Mouse (Mus musculus) midbrain, embryonic 13.5 days (tissue): ENCODE measurements around the gene Gm3402. TPM values are rescaled to one million over a fixed set of nuclear protein-coding genes. Genes with fewer than 3 reads are reported as not detected.
"Not testable (repeated sequence)": the region's sequence is repeated elsewhere in the genome, so short reads cannot be mapped to it uniquely, and the experiment has no call there.

ENCODE experiments used
- ATAC-seq: fragments of 200-750 bp; cut with Nextera tagmentation; 2 replicates; pipeline ENCODE4 v1.8.0; 2017; ENCODE audit warnings: mild to moderate bottlenecking, moderate TSS enrichment, moderate library complexity
- H3K27ac ChIP-seq: fragments of 300-500 bp; sonication (generic); 2 replicates; pipeline ENCODE4 v1.5.1; 2015; ENCODE audit warnings: inconsistent platforms, mild to moderate bottlenecking, moderate library complexity
- H3K27me3 ChIP-seq: fragments of 300-500 bp; sonication (generic); 2 replicates; pipeline ENCODE4 v1.6.1; 2015; ENCODE audit warnings: mild to moderate bottlenecking, inconsistent platforms
- H3K36me3 ChIP-seq: fragments of 300-500 bp; sonication (generic); 2 replicates; pipeline ENCODE4 v1.6.1; 2015; ENCODE audit warnings: mild to moderate bottlenecking, inconsistent platforms
- H3K4me1 ChIP-seq: fragments of 300-500 bp; sonication (generic); replicated peaks from 2 replicates; pipeline ENCODE4 v1.6.1; 2015; ENCODE audit warnings: inconsistent platforms
- H3K4me2 ChIP-seq: fragments of 300-500 bp; sonication (generic); replicated peaks from 2 replicates; pipeline ENCODE4 v1.6.1; 2015; ENCODE audit warnings: moderate library complexity, mild to moderate bottlenecking, inconsistent platforms
- H3K4me3 ChIP-seq: fragments of 300-500 bp; sonication (generic); replicated peaks from 2 replicates; pipeline ENCODE4 v1.5.1; 2015; ENCODE audit warnings: mild to moderate bottlenecking, inconsistent platforms
- H3K9ac ChIP-seq: fragments of 300-500 bp; sonication (generic); replicated peaks from 2 replicates; pipeline ENCODE4 v1.6.1; 2015; ENCODE audit warnings: mild to moderate bottlenecking, inconsistent platforms
- H3K9me3 ChIP-seq: fragments of 300-500 bp; sonication (generic); 2 replicates; pipeline ENCODE4 v1.6.1; 2016; ENCODE audit warnings: mild to moderate bottlenecking, inconsistent platforms
- WGBS: fragments of 180-500 bp; shearing (Covaris S2); methylation state at CpG from one replicate; pipeline ENCODE4 v1.1.7; 2015; 5-methylcytosine and 5-hydroxymethylcytosine counted together
- polyA plus RNA-seq: library from polyadenylated mRNA; unstranded; fragments of >200 nt; fragmentation: Nextera tagmentation; extraction: Ambion mirVana; gene quantifications from 2 replicates; pipeline ENCODE4 v1.2.1, GENCODE M21; 2015

Gene Gm3402
- polyA plus RNA-seq, result not detected in 2 replicates

GRCm38 (mm10) chr5:146513823-146514222, at the start of gene Gm3402:
Gm3402 (plus strand) TSS chr5:146514123.
- H3K27ac ChIP-seq, H3K9ac ChIP-seq, H3K4me2 ChIP-seq, ATAC-seq, H3K9me3 ChIP-seq, H3K36me3 ChIP-seq, H3K4me3 ChIP-seq, H3K4me1 ChIP-seq, H3K27me3 ChIP-seq: not testable (repeated sequence)
- WGBS, result no CpG with 5 or more reads among the region's 5 CpGs

- Histone ChIP-seq H3K36me3 (peaks cover 58% of the 10 kb centered on the region), H3K4me3 (no peak overlapping the region), H3K4me2 (no peak overlapping the region), H3K4me1 (no peaks in the 10 kb centered on the region), H3K9ac (no peak overlapping the region), H3K9me3 (no peaks in the 10 kb centered on the region), H3K27me3 (no peaks in the 10 kb centered on the region), H3K27ac (no peak overlapping the region)
- no peak for ATAC-seq
- WGBS, result 94% methylated on average over 19 of the region's 19 CpGs
Observed at GRCm38 (mm10) chr5:146466663-146467062, 47.3 kb upstream of the Gm3402 start.

DNA sequence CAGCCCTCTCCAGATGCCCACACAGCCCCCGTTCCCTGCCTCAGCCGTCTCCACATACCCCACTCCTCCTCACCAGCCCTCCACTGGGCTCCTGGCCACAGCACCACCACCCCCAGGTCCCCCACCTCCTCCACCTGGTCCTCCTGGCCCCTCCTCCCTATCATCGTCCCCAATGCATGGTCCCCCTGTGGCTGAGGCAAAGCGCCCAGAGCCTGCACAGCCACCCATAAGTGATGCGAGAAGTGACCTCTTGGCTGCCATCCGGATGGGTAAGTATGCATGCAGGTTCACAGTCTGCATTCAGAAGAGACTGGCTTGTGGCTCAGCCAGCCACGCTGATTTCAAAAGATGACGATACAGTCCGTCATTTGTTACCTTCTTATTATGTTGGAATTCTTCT, 45.6 kb upstream of the Gm3402 start:
- 0 out of 2 replicates have a peak, but pooled peaks have one; percentile 20 for ATAC-seq
- no peak overlapping the region for H3K4me3 ChIP-seq
- peaks cover 55% of the 10 kb centered on the region for H3K36me3 ChIP-seq
- WGBS, result 88% methylated on average over 9 of the region's 9 CpGs
- no peaks in the 10 kb centered on the region for H3K4me1 ChIP-seq
- H3K9me3 ChIP-seq, result no peaks in the 10 kb centered on the region
- no peak overlapping the region for H3K9ac ChIP-seq
- H3K4me2 ChIP-seq, result no peak overlapping the region
- H3K27me3 ChIP-seq, result no peaks in the 10 kb centered on the region
- H3K27ac ChIP-seq, result no peak overlapping the region

- no peak overlapping the region for H3K27ac ChIP-seq
- H3K9me3 ChIP-seq, result no peaks in the 10 kb centered on the region
- 91% methylated on average over 9 of the region's 9 CpGs for WGBS
- no peaks in the 10 kb centered on the region for H3K27me3 ChIP-seq
- H3K4me3 ChIP-seq, result no peak overlapping the region
- H3K4me1 ChIP-seq, result no peaks in the 10 kb centered on the region
- no peak overlapping the region for H3K9ac ChIP-seq
- no peak overlapping the region for H3K4me2 ChIP-seq
- peaks cover 52% of the 10 kb centered on the region for H3K36me3 ChIP-seq
- ATAC-seq, result no peak
Observed at GRCm38 (mm10) chr5:146470821-146471220, 43.1 kb upstream of the Gm3402 start.

GRCm38 (mm10) chr5:146471311-146471710, 42.6 kb upstream of the Gm3402 start:
- Histone ChIP-seq H3K4me3 (no peak overlapping the region), H3K27ac (no peak overlapping the region), H3K9me3 (no peaks in the 10 kb centered on the region), H3K9ac (no peak overlapping the region), H3K36me3 (peaks cover 48% of the 10 kb centered on the region), H3K27me3 (no peaks in the 10 kb centered on the region), H3K4me2 (no peak overlapping the region), H3K4me1 (no peaks in the 10 kb centered on the region)
- no peak for ATAC-seq
- WGBS, result 90% methylated on average over 5 of the region's 5 CpGs

DNA sequence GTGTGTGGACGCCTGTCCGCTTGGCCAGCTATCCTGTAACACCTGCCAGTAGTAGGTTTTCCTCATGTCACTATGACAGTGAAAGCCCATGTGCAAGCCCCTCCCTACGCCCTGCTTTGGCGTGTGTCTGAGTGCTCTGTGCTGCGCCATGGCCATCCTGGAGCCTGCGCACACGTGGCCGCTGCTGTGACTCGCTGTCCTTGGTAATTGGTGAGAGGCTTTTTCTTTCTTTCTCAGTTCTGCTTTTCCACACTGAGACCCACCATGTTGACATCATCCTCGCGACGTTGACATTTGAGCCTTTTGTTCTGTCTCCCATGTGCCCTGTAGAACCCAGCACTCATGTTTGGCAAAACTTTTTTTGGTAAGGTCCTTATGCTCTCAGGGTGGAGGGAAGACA, 42.1 kb upstream of the Gm3402 start:
- Histone ChIP-seq H3K27ac (no peak overlapping the region), H3K9ac (no peak overlapping the region), H3K4me3 (no peak overlapping the region), H3K27me3 (no peaks in the 10 kb centered on the region), H3K4me2 (no peak overlapping the region), H3K4me1 (no peaks in the 10 kb centered on the region), H3K36me3 (peaks cover 43% of the 10 kb centered on the region), H3K9me3 (no peaks in the 10 kb centered on the region)
- WGBS, result 95% methylated on average over 12 of the region's 12 CpGs
- ATAC-seq, result no peak

DNA sequence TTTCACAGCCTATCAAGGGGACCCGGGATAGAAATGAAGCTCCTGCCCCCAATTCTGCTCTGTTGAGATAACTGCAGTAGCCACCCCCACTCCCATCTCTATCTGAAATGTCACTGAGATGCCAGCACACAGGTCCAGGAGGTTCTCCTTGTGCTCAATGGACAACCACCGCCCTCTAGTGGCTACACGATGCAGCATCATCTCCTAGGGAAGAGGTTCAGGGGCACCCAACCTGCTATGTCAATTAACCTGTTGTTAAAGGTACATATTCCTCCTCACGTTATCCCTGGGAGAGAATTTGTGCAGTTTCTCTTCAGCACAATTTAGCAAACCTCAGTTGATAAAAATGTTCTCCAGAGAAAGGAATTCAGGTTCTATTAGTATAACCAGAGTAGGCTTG, 34.4 kb upstream of the Gm3402 start:
- 10% methylated on average over 4 of the region's 4 CpGs for WGBS
- H3K27me3 ChIP-seq, H3K36me3 ChIP-seq, H3K27ac ChIP-seq, H3K4me2 ChIP-seq, H3K9me3 ChIP-seq, H3K9ac ChIP-seq, H3K4me3 ChIP-seq, H3K4me1 ChIP-seq, ATAC-seq: not testable (repeated sequence)

DNA sequence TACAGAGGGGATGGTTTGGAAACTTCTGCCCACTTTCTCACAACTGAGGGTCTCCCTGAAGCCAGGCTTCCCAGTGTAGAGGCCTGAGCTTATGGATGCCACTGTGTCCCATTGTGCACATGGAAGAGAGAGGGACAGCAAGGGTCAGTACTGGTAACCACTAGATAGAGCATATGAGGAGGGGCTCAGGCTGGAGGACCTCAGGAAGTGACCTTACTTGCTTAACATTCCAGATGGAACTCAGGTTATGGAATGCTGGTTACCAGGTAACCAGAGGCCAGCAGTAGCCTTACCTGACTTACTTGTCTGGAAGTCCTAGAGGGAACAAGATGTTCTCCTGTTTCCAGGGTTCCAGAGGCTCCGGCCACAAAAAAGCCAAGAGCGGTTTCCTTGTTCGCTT, 32.3 kb upstream of the Gm3402 start, which contains the start of gene Gm6408:
Gene Gm6408, plus strand, starts transcription at position 301 of the 400 bp plus-strand sequence.
- not testable (repeated sequence) for H3K9me3 ChIP-seq, H3K4me2 ChIP-seq, H3K27ac ChIP-seq, H3K36me3 ChIP-seq, H3K4me3 ChIP-seq, H3K9ac ChIP-seq, ATAC-seq, H3K4me1 ChIP-seq, H3K27me3 ChIP-seq
- 100% methylated on average over 3 of the region's 3 CpGs for WGBS

DNA sequence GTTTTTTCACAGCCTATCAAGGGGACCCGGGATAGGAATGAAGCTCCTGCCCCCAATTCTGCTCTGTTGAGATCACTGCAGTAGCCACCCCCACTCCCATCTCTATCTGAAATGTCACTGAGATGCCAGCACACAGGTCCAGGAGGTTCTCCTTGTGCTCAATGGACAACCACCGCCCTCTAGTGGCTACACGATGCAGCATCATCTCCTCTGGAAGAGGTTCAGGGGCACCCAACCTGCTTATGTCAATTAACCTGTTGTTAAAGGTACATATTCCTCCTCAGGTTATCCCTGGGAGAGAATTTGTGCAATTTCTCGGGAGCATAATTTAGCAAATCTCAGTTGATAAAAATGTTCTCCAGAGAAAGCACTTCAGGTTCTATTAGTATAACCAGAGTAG, 25.0 kb upstream of the Gm3402 start:
- not testable (repeated sequence) for H3K4me1 ChIP-seq, H3K27me3 ChIP-seq, H3K4me3 ChIP-seq, H3K4me2 ChIP-seq, ATAC-seq, H3K9me3 ChIP-seq, H3K27ac ChIP-seq, H3K9ac ChIP-seq, H3K36me3 ChIP-seq
- 16% methylated on average over 3 of the region's 4 CpGs for WGBS

GRCm38 (mm10) chr5:146491063-146491462, 22.9 kb upstream of the Gm3402 start, which contains the start of gene Gm6370:
Gm6370 (plus strand) TSS chr5:146491363.
- not testable (repeated sequence) for H3K27ac ChIP-seq, H3K4me2 ChIP-seq, H3K9ac ChIP-seq, H3K4me3 ChIP-seq, H3K4me1 ChIP-seq, ATAC-seq, H3K36me3 ChIP-seq, H3K9me3 ChIP-seq, H3K27me3 ChIP-seq
- no CpG with 5 or more reads among the region's 5 CpGs for WGBS

GRCm38 (mm10) chr5:146502099-146502498, 11.8 kb upstream of the Gm3402 start, which contains the start of gene 4930449I24Rik:
4930449I24Rik (plus strand) TSS chr5:146502399.
- not testable (repeated sequence) for H3K4me1 ChIP-seq, H3K9ac ChIP-seq, H3K36me3 ChIP-seq, H3K4me2 ChIP-seq, ATAC-seq, H3K9me3 ChIP-seq, H3K27ac ChIP-seq, H3K27me3 ChIP-seq, H3K4me3 ChIP-seq
- no CpG with 5 or more reads among the region's 5 CpGs for WGBS

GRCm38 (mm10) chr5:146525501-146525900, 11.6 kb downstream of the Gm3402 start, which contains the start of gene Gm3404:
Gm3404 (plus strand) TSS chr5:146525801.
- ATAC-seq, H3K9me3 ChIP-seq, H3K27ac ChIP-seq, H3K4me1 ChIP-seq, H3K27me3 ChIP-seq, H3K9ac ChIP-seq, H3K4me3 ChIP-seq, H3K36me3 ChIP-seq, H3K4me2 ChIP-seq: not testable (repeated sequence)
- WGBS, result 84% methylated on average over 3 of the region's 3 CpGs

- WGBS, result 90% methylated on average over 3 of the region's 3 CpGs
Observed at GRCm38 (mm10) chr5:146537347-146537746, 23.4 kb downstream of the Gm3402 start, which contains the start of gene Gm3409. Gm3409 (plus strand) TSS chr5:146537647.

More at GRCm38 (mm10) chr5:146537347-146537746, 23.4 kb downstream of the Gm3402 start, which contains the start of gene Gm3409:
- H3K4me2 ChIP-seq, H3K36me3 ChIP-seq, ATAC-seq, H3K27me3 ChIP-seq, H3K9me3 ChIP-seq, H3K9ac ChIP-seq, H3K4me1 ChIP-seq, H3K27ac ChIP-seq, H3K4me3 ChIP-seq: not testable (repeated sequence)
